Mouse (Mus musculus) bone marrow, adult 2 months (tissue): ENCODE results near the gene 4933425L06Rik.

Experiments
- CTCF ChIP-seq: fragments of 200-500 bp; IDR thresholded peaks from 2 replicates; pipeline ENCODE4 v1.5.1; 2011; ENCODE audit warnings: low read length, control low read depth; ENCODE audit not compliant: control insufficient read depth, insufficient read depth
- POLR2A ChIP-seq: fragments of 200-500 bp; IDR thresholded peaks from 2 replicates; pipeline ENCODE4 v1.6.1; 2011; ENCODE audit warnings: low read depth, mild to moderate bottlenecking, control low read depth, low read length, borderline replicate concordance; ENCODE audit not compliant: control insufficient read depth

DNA sequence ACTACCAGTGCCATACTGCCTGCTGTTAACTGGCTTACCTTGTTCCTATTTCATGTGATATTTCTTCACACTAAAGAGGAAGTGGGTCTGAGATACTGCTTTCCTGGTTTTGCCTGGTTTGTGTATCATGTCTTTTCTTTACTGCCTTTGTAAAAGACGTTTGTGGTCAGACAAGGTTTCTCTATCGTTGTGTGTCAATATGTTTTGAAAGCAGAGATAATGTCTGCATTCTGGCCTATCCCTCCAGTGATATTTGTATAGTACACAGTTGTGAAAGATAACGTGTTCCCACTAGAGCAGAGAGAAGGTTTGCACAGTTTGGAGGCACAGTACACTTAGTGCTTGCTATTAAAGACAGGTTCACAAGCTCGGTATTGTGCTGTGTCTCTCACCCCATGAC lies 58.0 kb downstream of the 4933425L06Rik start:
- TF ChIP-seq POLR2A (no peak), CTCF (no peak)
